Mouse (Mus musculus): ENCODE data around the gene Taar1. TPM values are rescaled to one million over a fixed set of nuclear protein-coding genes. Genes with fewer than 3 reads are reported as not detected.

The Taar1 gene
- polyA plus RNA-seq, 1 experiment = not detected

- DNase-seq (ENCODE audit: low read depth) = peak; percentile 25
- TF ChIP-seq CTCF (IDR thresholded peaks at IDR 0.05; ENCODE audit: borderline replicate concordance, extremely low read depth, insufficient read depth, insufficient read length) (no peak), POLR2A (IDR thresholded peaks at IDR 0.05; ENCODE audit: borderline replicate concordance, extremely low read depth, insufficient read depth, insufficient read length, poor library complexity, severe bottlenecking) (no peak)
These were observed 18.2 kb downstream of the Taar1 start, which contains the start of gene Taar2 for GRCm38 (mm10) chr10:23938312-23938711. Taar2 (plus strand) TSS chr10:23938572.

GRCm38 (mm10) chr10:23942465-23942864 is 22.3 kb downstream of the Taar1 start:
- no peak for TF ChIP-seq POLR2A (IDR thresholded peaks at IDR 0.05; ENCODE audit: borderline replicate concordance, extremely low read depth, insufficient read depth, insufficient read length, poor library complexity, severe bottlenecking)
- peak; percentile 47; the same call in 1 of the 2 replicates for TF ChIP-seq CTCF (IDR thresholded peaks at IDR 0.05; ENCODE audit: borderline replicate concordance, extremely low read depth, insufficient read depth, insufficient read length)
- DNase-seq (ENCODE audit: low read depth) = no peak

- no peak for TF ChIP-seq CTCF (IDR thresholded peaks at IDR 0.05; ENCODE audit: borderline replicate concordance, extremely low read depth, insufficient read depth, insufficient read length)
- TF ChIP-seq POLR2A (IDR thresholded peaks at IDR 0.05; ENCODE audit: borderline replicate concordance, extremely low read depth, insufficient read depth, insufficient read length, poor library complexity, severe bottlenecking) = no peak
- DNase-seq (ENCODE audit: low read depth) = peak; percentile 27
These were observed 27.9 kb downstream of the Taar1 start for GRCm38 (mm10) chr10:23948026-23948425.

- DNase-seq (ENCODE audit: low read depth) = peak; percentile 9
- TF ChIP-seq CTCF (IDR thresholded peaks at IDR 0.05; ENCODE audit: borderline replicate concordance, extremely low read depth, insufficient read depth, insufficient read length) = no peak
- no peak for TF ChIP-seq POLR2A (IDR thresholded peaks at IDR 0.05; ENCODE audit: borderline replicate concordance, extremely low read depth, insufficient read depth, insufficient read length, poor library complexity, severe bottlenecking)
These were observed 29.4 kb downstream of the Taar1 start, which contains the start of gene Taar3 for GRCm38 (mm10) chr10:23949508-23950005. Taar3 (plus strand) TSS chr10:23949558.

- TF ChIP-seq CTCF (IDR thresholded peaks at IDR 0.05; ENCODE audit: borderline replicate concordance, extremely low read depth, insufficient read depth, insufficient read length) = no peak
- TF ChIP-seq POLR2A (IDR thresholded peaks at IDR 0.05; ENCODE audit: borderline replicate concordance, extremely low read depth, insufficient read depth, insufficient read length, poor library complexity, severe bottlenecking) = no peak
- DNase-seq (ENCODE audit: low read depth) = no peak
These were observed 31.6 kb downstream of the Taar1 start for GRCm38 (mm10) chr10:23951714-23952113.

DNA sequence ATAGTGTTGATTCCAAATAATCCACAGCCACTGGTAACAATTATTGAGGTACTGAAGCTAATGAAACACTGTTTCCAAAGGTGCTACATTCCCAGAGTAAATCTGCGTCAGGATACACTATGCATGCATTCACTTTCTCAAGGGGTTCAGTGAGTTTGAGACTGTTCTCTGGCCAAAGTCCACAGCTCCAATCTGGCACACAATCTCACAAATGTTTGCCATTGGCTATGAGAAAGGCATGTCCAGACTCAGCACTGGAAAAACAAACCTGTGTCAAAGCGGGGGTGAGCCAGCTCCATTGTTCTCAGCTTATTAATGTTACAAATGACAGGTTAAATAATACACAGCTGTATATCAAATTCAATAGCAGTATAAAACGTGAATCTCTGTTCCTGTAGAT is 38.9 kb downstream of the Taar1 start:
- no peak for DNase-seq (ENCODE audit: low read depth)
- TF ChIP-seq POLR2A (IDR thresholded peaks at IDR 0.05; ENCODE audit: borderline replicate concordance, extremely low read depth, insufficient read depth, insufficient read length, poor library complexity, severe bottlenecking) = no peak
- TF ChIP-seq CTCF (IDR thresholded peaks at IDR 0.05; ENCODE audit: borderline replicate concordance, extremely low read depth, insufficient read depth, insufficient read length) = no peak

GRCm38 (mm10) chr10:23960444-23960915 is 40.3 kb downstream of the Taar1 start, which contains the start of gene Taar4:
Taar4 (plus strand) TSS chr10:23960494.
- no peak for TF ChIP-seq POLR2A (IDR thresholded peaks at IDR 0.05; ENCODE audit: borderline replicate concordance, extremely low read depth, insufficient read depth, insufficient read length, poor library complexity, severe bottlenecking)
- TF ChIP-seq CTCF (IDR thresholded peaks at IDR 0.05; ENCODE audit: borderline replicate concordance, extremely low read depth, insufficient read depth, insufficient read length) = no peak

GRCm38 (mm10) chr10:23963444-23963843 is 43.3 kb downstream of the Taar1 start:
- DNase-seq (ENCODE audit: low read depth) = peak; percentile 77
- no peak for TF ChIP-seq POLR2A (IDR thresholded peaks at IDR 0.05; ENCODE audit: borderline replicate concordance, extremely low read depth, insufficient read depth, insufficient read length, poor library complexity, severe bottlenecking)
- TF ChIP-seq CTCF (IDR thresholded peaks at IDR 0.05; ENCODE audit: borderline replicate concordance, extremely low read depth, insufficient read depth, insufficient read length) = no peak

More at GRCm38 (mm10) chr10:23960444-23960915, 40.3 kb downstream of the Taar1 start, which contains the start of gene Taar4:
- DNase-seq (ENCODE audit: low read depth) = no peak

GRCm38 (mm10) chr10:23964921-23965610 is 44.9 kb downstream of the Taar1 start:
- DNase-seq (ENCODE audit: low read depth) = no peak
- TF ChIP-seq POLR2A (IDR thresholded peaks at IDR 0.05; ENCODE audit: borderline replicate concordance, extremely low read depth, insufficient read depth, insufficient read length, poor library complexity, severe bottlenecking) (no peak), CTCF (IDR thresholded peaks at IDR 0.05; ENCODE audit: borderline replicate concordance, extremely low read depth, insufficient read depth, insufficient read length) (no peak)

DNA sequence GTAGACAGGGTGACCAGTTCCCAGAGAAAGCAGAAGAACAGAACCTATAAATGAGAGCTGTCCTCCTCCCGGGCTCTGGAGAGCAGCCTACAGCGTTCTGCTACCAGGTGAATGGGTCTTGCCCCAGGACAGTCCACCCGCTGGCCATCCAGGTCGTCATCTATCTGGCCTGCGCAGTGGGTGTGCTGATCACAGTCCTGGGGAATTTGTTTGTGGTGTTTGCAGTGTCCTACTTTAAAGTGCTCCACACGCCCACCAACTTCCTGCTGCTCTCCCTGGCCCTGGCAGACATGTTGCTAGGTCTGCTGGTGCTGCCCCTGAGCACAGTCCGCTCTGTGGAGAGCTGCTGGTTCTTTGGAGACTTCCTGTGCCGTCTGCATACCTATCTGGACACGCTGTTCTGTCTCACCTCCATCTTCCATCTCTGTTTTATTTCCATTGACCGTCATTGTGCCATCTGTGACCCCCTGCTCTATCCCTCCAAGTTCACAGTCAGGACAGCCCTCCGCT is 50.6 kb downstream of the Taar1 start, which contains the start of gene Taar5:
TSS of gene Taar5 (plus strand) at position 51 of the 510 bp plus-strand sequence.
- DNase-seq (ENCODE audit: low read depth) = no peak
- no peak for TF ChIP-seq CTCF (IDR thresholded peaks at IDR 0.05; ENCODE audit: borderline replicate concordance, extremely low read depth, insufficient read depth, insufficient read length)
- no peak for TF ChIP-seq POLR2A (IDR thresholded peaks at IDR 0.05; ENCODE audit: borderline replicate concordance, extremely low read depth, insufficient read depth, insufficient read length, poor library complexity, severe bottlenecking)

Other genes starting within 250 kb of the Taar1 start
- gene Rps12, start 133.1 kb upstream of the Taar1 start, polyA plus RNA-seq (2012; rRNA removed) = 2,858 and 3,479 TPM in 2 replicates
- 25.7 and 28.3 TPM in 2 replicates for gene Slc18b1, start 123.4 kb upstream of the Taar1 start, polyA plus RNA-seq (2012; rRNA removed)
- gene Vnn3, start 68.9 kb upstream of the Taar1 start, polyA plus RNA-seq (2012; rRNA removed) = 0.04 and 0.10 TPM in 2 replicates
- gene Vnn1, start 25.7 kb upstream of the Taar1 start, polyA plus RNA-seq (2012; rRNA removed) = 0.14 and 0.15 TPM in 2 replicates
- 0.08 TPM in 1 of 2 replicates, not detected in the other for gene Taar2, start 18.2 kb downstream of the Taar1 start, polyA plus RNA-seq (2012; rRNA removed)
- gene Taar3, start 29.2 kb downstream of the Taar1 start, polyA plus RNA-seq (2012; rRNA removed) = not detected in 2 replicates
- gene Taar4, start 40.1 kb downstream of the Taar1 start, polyA plus RNA-seq (2012; rRNA removed) = not detected in 2 replicates
- gene Taar5, start 50.4 kb downstream of the Taar1 start, polyA plus RNA-seq (2012; rRNA removed) = 0.18 TPM in 1 of 2 replicates, not detected in the other
- gene Taar6, start 65.3 kb downstream of the Taar1 start, polyA plus RNA-seq (2012; rRNA removed) = not detected in 2 replicates
- gene Taar7a, start 73.1 kb downstream of the Taar1 start, polyA plus RNA-seq (2012; rRNA removed) = not detected in 2 replicates
- not detected in 2 replicates for gene Taar7b, start 79.6 kb downstream of the Taar1 start, polyA plus RNA-seq (2012; rRNA removed)
- gene Taar7d, start 106.9 kb downstream of the Taar1 start, polyA plus RNA-seq (2012; rRNA removed) = not detected in 2 replicates
- not detected in 2 replicates for gene Taar7e, start 117.3 kb downstream of the Taar1 start, polyA plus RNA-seq (2012; rRNA removed)
- not detected in 2 replicates for gene Taar7f, start 129.2 kb downstream of the Taar1 start, polyA plus RNA-seq (2012; rRNA removed)
- gene Taar8a, start 156.1 kb downstream of the Taar1 start, polyA plus RNA-seq (2012; rRNA removed) = not detected in 2 replicates
- not detected in 2 replicates for gene Taar8b, start 171.9 kb downstream of the Taar1 start, polyA plus RNA-seq (2012; rRNA removed)
- not detected in 2 replicates for gene Taar8c, start 181.6 kb downstream of the Taar1 start, polyA plus RNA-seq (2012; rRNA removed)
- not detected in 2 replicates for gene Taar9, start 189.2 kb downstream of the Taar1 start, polyA plus RNA-seq (2012; rRNA removed)
- 207 and 232 TPM in 2 replicates for gene Stx7, start 228.9 kb downstream of the Taar1 start, polyA plus RNA-seq (2012; rRNA removed)

Data from brain, embryonic 14.5 days (tissue).